Mouse (Mus musculus) ES-E14 (cell line): ENCODE data around the gene Tpd52l1. TPM values are rescaled to one million over a fixed set of nuclear protein-coding genes. Genes with fewer than 3 reads are reported as not detected.

Source experiments
- DNase-seq: peaks from one replicate; pipeline ENCODE4 v3.0.0-alpha.2; 2013; ENCODE audit warnings: low read depth, low spot score
- H3K27ac ChIP-seq: 2 replicates; pipeline ENCODE4 v1.5.1; 2012; ENCODE audit warnings: low read depth, mild to moderate bottlenecking, low read length, moderate library complexity, mixed read lengths; ENCODE audit not compliant: poor library complexity, insufficient read depth, severe bottlenecking
- H3K36me3 ChIP-seq: 2 replicates; pipeline ENCODE4 v1.6.1; 2012; ENCODE audit warnings: mild to moderate bottlenecking, low read length, moderate library complexity, mixed read lengths; ENCODE audit not compliant: control insufficient read depth, poor library complexity, insufficient read depth, severe bottlenecking
- H3K4me1 ChIP-seq, 2 experiments: fragments of 150-350 bp in 1 of 2; sonication (generic) in 1 of 2; 2 replicates each; pipeline ENCODE4 v1.6.1; 2012; ENCODE audit warnings: low read length in 2 of 2, mild to moderate bottlenecking in 1 of 2, mixed read lengths in 1 of 2; ENCODE audit not compliant: control insufficient read depth in 2 of 2, insufficient read depth in 2 of 2, poor library complexity in 1 of 2
- H3K4me3 ChIP-seq, 2 experiments: fragments of 150-350 bp in 1 of 2; sonication (generic) in 1 of 2; 2 replicates each; pipeline ENCODE4 v1.5.1; 2012; ENCODE audit warnings: low read length in 2 of 2, low read depth in 1 of 2, mild to moderate bottlenecking in 1 of 2, mixed read lengths in 1 of 2; ENCODE audit not compliant: insufficient read depth in 1 of 2, poor library complexity in 1 of 2, severe bottlenecking in 1 of 2
- H3K9ac ChIP-seq: 2 replicates; pipeline ENCODE4 v1.6.1; 2012; ENCODE audit warnings: low read depth, mild to moderate bottlenecking, low read length, mixed read lengths; ENCODE audit not compliant: poor library complexity, insufficient read depth, severe bottlenecking
- H3K9me3 ChIP-seq: fragments of 150-350 bp; sonication (generic); 2 replicates; pipeline ENCODE4 v1.6.1; 2012; ENCODE audit warnings: low read depth, mild to moderate bottlenecking, low read length; ENCODE audit not compliant: control insufficient read depth, insufficient read depth
- CHD2 ChIP-seq: IDR thresholded peaks from 2 replicates; pipeline ENCODE4 v1.6.1; 2014; ENCODE audit warnings: mild to moderate bottlenecking, low read depth, low read length, inconsistent platforms
- HCFC1 ChIP-seq: IDR thresholded peaks from 2 replicates; pipeline ENCODE4 v1.6.1; 2012; ENCODE audit warnings: low read length, inconsistent platforms, borderline replicate concordance; ENCODE audit not compliant: insufficient read depth
- MAFK ChIP-seq: IDR thresholded peaks from 2 replicates; pipeline ENCODE4 v1.6.1; 2014; ENCODE audit warnings: mild to moderate bottlenecking, low read depth, low read length, inconsistent platforms; ENCODE audit not compliant: insufficient read depth
- ZC3H11A ChIP-seq: IDR thresholded peaks from 2 replicates; pipeline ENCODE4 v1.6.1; 2012; ENCODE audit warnings: low read depth, mild to moderate bottlenecking, inconsistent platforms, low read length, borderline replicate concordance
- ZNF384 ChIP-seq: IDR thresholded peaks from 2 replicates; pipeline ENCODE4 v1.6.1; 2012; ENCODE audit warnings: low read depth, low read length, inconsistent platforms
- in situ Hi-C, 2 experiments: fragments of 600-800 bp; cut with MboI; formaldehyde crosslinking; loops; one replicate each; pipeline ENCODE4 v1.15.1; 2025; ENCODE audit warnings: low sequenced_read_pairs in 2 of 2, inconsistent platforms in 1 of 2; ENCODE audit not compliant: unreplicated experiment in 2 of 2
- total RNA-seq: library from RNA; depleted of rRNA; stranded (reverse); fragments of 300-350 nt; gene quantifications from 2 replicates; pipeline ENCODE4 v1.2.3, GENCODE M21; 2012

Gene Tpd52l1
- total RNA-seq, 1 experiment, result 18.0 TPM

DNA sequence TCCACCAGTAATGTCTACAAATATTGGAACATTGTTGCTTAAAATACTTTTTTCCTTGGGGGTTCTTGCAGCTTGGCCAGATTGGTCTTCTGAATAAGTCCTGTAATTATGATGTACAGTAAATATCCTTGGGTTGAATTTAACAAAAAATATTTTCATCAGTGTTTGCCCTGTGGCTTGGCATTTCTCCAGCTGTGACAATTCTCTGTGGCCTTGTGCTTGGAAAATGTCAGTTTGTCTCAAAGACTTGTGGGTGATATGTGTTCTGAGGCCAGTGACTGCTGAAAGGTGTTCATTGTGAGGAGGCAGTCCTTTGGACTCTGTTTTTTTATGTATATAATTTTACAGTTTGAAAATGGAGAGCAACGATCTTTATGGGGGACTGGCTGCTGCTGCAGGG is 116.3 kb downstream of the Tpd52l1 start:
- in situ Hi-C loops, result no loop called here

DNA sequence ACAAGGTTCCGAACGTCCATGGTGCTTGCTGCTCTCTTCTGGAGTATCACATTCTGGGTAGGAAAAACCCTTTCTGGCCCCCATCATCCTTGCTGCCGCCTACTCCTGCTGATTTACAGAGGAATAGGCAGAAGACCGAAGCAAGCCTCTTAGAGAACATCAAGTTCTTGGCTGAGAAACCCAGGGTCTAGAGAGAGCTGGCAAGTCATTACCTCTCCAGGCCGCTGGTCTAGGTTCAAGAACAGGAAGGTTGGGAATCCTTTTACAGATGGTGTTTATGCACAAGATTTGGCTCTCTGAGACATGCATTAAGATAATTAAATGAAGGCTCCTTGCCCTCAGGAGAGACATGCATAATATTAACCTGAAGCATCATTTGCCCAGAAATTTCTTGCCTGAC is 127.3 kb downstream of the Tpd52l1 start:
- no peaks in the 10 kb centered on the region for H3K4me1 ChIP-seq
- in situ Hi-C loops, result loop anchor here (25.0 kb wide), 2 partner anchors 481 to 706 kb away; partner anchors contain the start of genes Hey2 (in 1 of the 2) and Trmt11 (in 1 of the 2)
- no peak overlapping the region for H3K9ac ChIP-seq
- H3K9me3 ChIP-seq, result no peaks in the 10 kb centered on the region
- H3K27ac ChIP-seq, result no peak overlapping the region
- H3K36me3 ChIP-seq, result peaks cover 12% of the 10 kb centered on the region; the same call in 1 of the 2 replicates
- TF ChIP-seq CHD2 (no peak), HCFC1 (no peak), ZC3H11A (no peak), MAFK (no peak), ZNF384 (no peak)
- H3K4me3 ChIP-seq, result no peak overlapping the region
- no peak for DNase-seq

More for the DNA sequence above, 116.3 kb downstream of the Tpd52l1 start:
- Histone ChIP-seq H3K9me3 (no peaks in the 10 kb centered on the region), H3K4me1 (no peaks in the 10 kb centered on the region), H3K36me3 (peaks cover 13% of the 10 kb centered on the region), H3K9ac (no peak overlapping the region), H3K27ac (no peak overlapping the region), H3K4me3 (no peak overlapping the region)
- no peak for DNase-seq
- TF ChIP-seq CHD2 (no peak), MAFK (no peak), ZC3H11A (no peak), HCFC1 (no peak), ZNF384 (no peak)

DNA sequence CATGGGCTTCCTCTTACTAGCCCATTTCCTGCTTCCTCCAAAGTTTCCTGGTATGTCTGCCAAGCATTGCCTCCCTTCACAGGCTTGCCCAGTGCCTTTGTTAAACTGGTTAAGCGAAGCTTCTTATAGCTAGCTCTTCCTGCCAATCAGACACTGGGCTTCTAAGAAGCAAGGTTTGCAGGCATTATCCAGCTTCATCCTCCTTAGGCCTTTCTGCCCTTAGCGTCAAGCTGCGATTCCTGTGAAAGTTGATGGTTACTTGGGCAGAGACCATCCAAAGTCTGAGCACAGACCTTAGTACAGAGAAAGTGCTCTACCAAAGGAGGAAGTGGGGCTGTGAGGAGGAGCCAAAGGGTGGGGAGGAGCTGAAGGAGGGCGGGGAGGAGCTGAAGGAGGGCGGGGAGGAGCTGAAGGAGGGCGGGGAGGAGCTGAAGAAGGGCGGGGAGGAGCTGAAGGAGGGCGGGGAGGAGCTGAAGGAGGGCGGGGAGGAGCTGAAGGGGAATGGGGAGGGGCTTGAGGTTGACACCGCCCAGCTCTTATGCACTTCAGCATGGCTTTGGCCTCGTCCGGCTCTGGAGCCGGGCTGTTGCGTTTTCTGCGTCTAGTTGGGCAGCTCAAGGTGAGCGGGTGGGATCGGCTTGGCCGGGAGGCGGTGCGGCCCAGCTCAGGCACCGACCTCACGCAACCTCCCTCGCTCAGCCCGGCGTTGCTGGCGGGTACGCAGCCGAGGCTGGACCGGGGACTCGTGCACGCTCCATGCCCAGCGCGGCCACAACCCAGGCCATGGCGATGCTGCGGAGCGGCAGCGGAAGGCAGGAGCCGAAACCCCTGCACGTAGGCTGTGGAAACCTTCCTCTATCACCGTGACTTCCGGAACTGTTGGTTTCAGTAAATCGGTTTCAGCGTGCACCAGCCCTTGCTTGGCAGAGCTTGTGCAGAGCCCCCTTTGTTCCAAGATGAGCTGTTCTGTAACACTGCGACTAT is 132.6 kb downstream of the Tpd52l1 start, which contains the start of gene Hddc2:
Hddc2 (plus strand) TSS at position 519 of the 984 bp plus-strand sequence.
- Histone ChIP-seq H3K36me3 (0 out of 2 replicates have a peak, but pooled peaks cover 7% of the 10 kb centered on the region), H3K4me3 (peak within 1 kb of the TSS; percentile 84 to 90), H3K9ac (peak within 1 kb of the TSS; percentile 92), H3K9me3 (no peaks in the 10 kb centered on the region), H3K27ac (peak within 1 kb of the TSS; percentile 75), H3K4me1 (peaks cover 0 to 3% of the 10 kb centered on the region in 2 experiments; a peak in 1 of 4 replicates)
- in situ Hi-C loops, result loop anchor here (25.0 kb wide), 2 partner anchors 476 to 701 kb away; partner anchors contain the start of genes Hey2 (in 1 of the 2) and Trmt11 (in 1 of the 2)
- TF ChIP-seq HCFC1 (peak; percentile 49; the same call in 1 of the 2 replicates), ZNF384 (no peak)
- DNase-seq, result peak; percentile 64

DNA sequence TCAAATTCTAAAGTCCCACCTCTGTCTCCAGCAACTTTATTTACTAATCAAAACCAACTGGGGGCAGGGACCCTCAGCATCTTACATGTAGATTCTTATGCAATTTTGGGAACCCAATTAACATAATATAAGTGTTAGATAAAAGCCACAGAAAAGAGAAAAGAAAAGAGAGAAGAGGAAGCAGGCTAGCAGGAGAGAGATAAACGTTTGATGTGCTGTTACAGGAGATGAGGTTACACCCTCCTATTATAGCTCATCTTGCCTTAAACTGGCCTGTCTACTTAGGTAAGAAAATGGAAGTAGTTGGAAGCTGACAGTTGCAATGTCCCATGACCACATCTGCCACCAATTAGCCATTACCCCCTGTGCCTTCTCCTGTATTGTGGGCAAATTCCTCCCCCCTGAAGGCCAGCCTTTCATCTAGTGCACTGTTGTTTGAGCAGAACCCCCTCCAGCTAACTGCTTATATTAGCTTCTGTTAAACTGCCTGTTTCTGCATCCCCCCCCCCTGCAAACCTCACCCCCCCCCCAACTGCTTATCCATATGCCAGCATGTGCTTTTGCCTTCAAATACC is 138.6 kb downstream of the Tpd52l1 start:
- no peak overlapping the region for H3K4me3 ChIP-seq
- H3K36me3 ChIP-seq, result no peaks in the 10 kb centered on the region
- H3K9me3 ChIP-seq, result no peaks in the 10 kb centered on the region
- TF ChIP-seq CHD2 (no peak), MAFK (no peak), ZC3H11A (no peak), HCFC1 (no peak), ZNF384 (no peak)
- DNase-seq, result no peak
- in situ Hi-C loops, result loop anchor here (10.0 to 25.0 kb wide), 3 partner anchors 462 to 695 kb away; partner anchors contain the start of genes Hey2 (in 2 of the 2) and Trmt11 (in 1 of the 2)
- H3K4me1 ChIP-seq, result no peaks in the 10 kb centered on the region
- no peak overlapping the region for H3K27ac ChIP-seq
- H3K9ac ChIP-seq, result no peak overlapping the region
